Mouse (Mus musculus) hindbrain, postnatal 0 days (tissue): ENCODE results near the gene Haus7. TPM values are rescaled to one million over a fixed set of nuclear protein-coding genes. Genes with fewer than 3 reads are reported as not detected.
"Not testable (repeated sequence)": the region's sequence is repeated elsewhere in the genome, so short reads cannot be mapped to it uniquely, and the experiment has no call there.

ENCODE experiments used
- ATAC-seq: fragments of 200-750 bp; cut with Nextera tagmentation; 2 replicates; pipeline ENCODE4 v1.8.0; 2017; ENCODE audit warnings: mild to moderate bottlenecking, moderate TSS enrichment, moderate library complexity
- DNase-seq: peaks from one replicate; pipeline ENCODE4 v3.0.0-alpha.2; 2015; ENCODE audit warnings: low spot score
- H3K27ac ChIP-seq: fragments of 300-500 bp; sonication (generic); 2 replicates; pipeline ENCODE4 v1.5.1; 2014; ENCODE audit warnings: mild to moderate bottlenecking
- H3K27me3 ChIP-seq: fragments of 300-500 bp; sonication (generic); 2 replicates; pipeline ENCODE4 v1.6.1; 2014; ENCODE audit warnings: low read length, mixed read lengths; ENCODE audit not compliant: insufficient read depth
- H3K36me3 ChIP-seq: fragments of 300-500 bp; sonication (generic); 2 replicates; pipeline ENCODE4 v1.6.1; 2014; ENCODE audit warnings: low read length, mixed read lengths; ENCODE audit not compliant: insufficient read depth
- H3K4me1 ChIP-seq: fragments of 300-500 bp; sonication (generic); 2 replicates; pipeline ENCODE4 v1.6.1; 2014; ENCODE audit warnings: antibody characterized with exemption, low read length, mixed read lengths; ENCODE audit not compliant: insufficient read depth
- H3K4me2 ChIP-seq: fragments of 300-500 bp; sonication (generic); 2 replicates; pipeline ENCODE4 v1.6.1; 2014; ENCODE audit warnings: low read depth, mild to moderate bottlenecking, low read length, moderate library complexity, mixed read lengths
- H3K4me3 ChIP-seq: fragments of 300-500 bp; sonication (generic); 2 replicates; pipeline ENCODE4 v1.5.1; 2014; ENCODE audit warnings: low read length
- H3K9ac ChIP-seq: fragments of 300-500 bp; sonication (generic); replicated peaks from 2 replicates; pipeline ENCODE4 v1.6.1; 2014; ENCODE audit warnings: mild to moderate bottlenecking, low read length, moderate library complexity, mixed read lengths
- H3K9me3 ChIP-seq: fragments of 300-500 bp; sonication (generic); 2 replicates; pipeline ENCODE4 v1.6.1; 2016; ENCODE audit warnings: low read length, mixed read lengths
- CTCF ChIP-seq: IDR thresholded peaks from 2 replicates; pipeline ENCODE4 v1.5.1; 2016; ENCODE audit warnings: antibody characterized with exemption, control low read depth, low read depth
- WGBS: fragments of 180-500 bp; shearing (Covaris S2); extraction: QIAGEN DNeasy Blood & Tissue Kit; methylation state at CpG from one replicate; pipeline ENCODE4 v1.1.7; 2014; 5-methylcytosine and 5-hydroxymethylcytosine counted together
- polyA plus RNA-seq: library from polyadenylated mRNA; unstranded; fragments of >200 nt; fragmentation: Nextera tagmentation; extraction: Ambion mirVana; gene quantifications from 2 replicates; pipeline ENCODE4 v1.2.1, GENCODE M21; 2015
- total RNA-seq: library from RNA; depleted of rRNA; stranded (reverse); fragments of >200 nt; gene quantifications from 2 replicates; pipeline ENCODE4 v1.2.3, GENCODE M21; 2014

Haus7 gene
- total and polyA plus RNA-seq, 2 experiments from 2014 or later, result 33.5 to 62.8 TPM

DNA sequence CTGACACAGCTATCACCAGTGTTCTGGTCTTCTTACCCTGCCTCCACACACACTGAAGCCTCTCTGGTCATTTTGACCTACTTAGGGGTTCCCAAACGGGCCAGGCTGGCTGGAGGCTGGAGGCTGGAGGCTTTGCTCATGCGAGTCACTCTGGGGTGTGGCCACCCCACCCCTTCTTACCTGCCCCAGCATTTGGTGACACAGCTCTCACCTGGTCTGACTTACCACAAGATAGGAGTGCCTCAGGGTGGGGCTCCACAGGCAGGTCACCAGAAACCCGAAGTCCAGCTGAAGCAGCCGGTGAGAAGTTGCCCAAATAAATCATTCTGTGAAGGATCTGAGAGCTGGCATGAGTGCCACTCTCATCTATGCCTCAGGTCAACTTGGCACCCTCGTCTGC is 26.0 kb downstream of the Haus7 start:
- TF ChIP-seq CTCF, result no peak
- Histone ChIP-seq H3K9ac (no peak overlapping the region), H3K27me3 (no peaks in the 10 kb centered on the region), H3K4me3 (no peak overlapping the region), H3K36me3 (no peaks in the 10 kb centered on the region), H3K4me2 (no peak overlapping the region), H3K9me3 (no peaks in the 10 kb centered on the region), H3K27ac (no peak overlapping the region), H3K4me1 (no peaks in the 10 kb centered on the region)
- no peak for ATAC-seq
- no peak for DNase-seq
- 80% methylated on average over 5 of the region's 5 CpGs for WGBS

DNA sequence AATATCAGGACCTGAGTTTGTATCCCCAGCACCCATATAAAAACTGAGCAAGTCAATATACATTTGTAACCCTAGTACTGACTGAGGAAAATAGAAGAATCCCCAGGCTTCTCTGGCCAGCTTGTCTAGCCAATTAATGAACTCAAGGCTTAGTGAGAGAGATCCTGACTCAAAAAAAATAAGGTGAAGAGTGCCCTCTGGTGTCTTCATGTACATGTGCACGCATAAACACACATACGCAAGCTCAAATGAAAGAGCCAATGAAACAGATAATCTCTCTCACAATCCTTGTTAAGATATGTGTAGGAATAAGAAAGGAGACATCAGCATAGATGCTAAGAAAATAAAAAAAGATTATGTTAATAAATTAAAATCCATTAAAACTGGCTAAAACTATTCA is 28.8 kb downstream of the Haus7 start:
- peak; percentile 54 for DNase-seq
- H3K9ac ChIP-seq, result no peak overlapping the region
- no peaks in the 10 kb centered on the region for H3K9me3 ChIP-seq
- no peaks in the 10 kb centered on the region for H3K4me1 ChIP-seq
- no peak overlapping the region for H3K27ac ChIP-seq
- ATAC-seq, result no peak
- WGBS, result 87% methylated on average over 2 of the region's 2 CpGs
- TF ChIP-seq CTCF, result 0 out of 2 replicates have a peak, but pooled peaks have one; percentile 32
- no peak overlapping the region for H3K4me2 ChIP-seq
- no peaks in the 10 kb centered on the region for H3K36me3 ChIP-seq
- H3K4me3 ChIP-seq, result no peak overlapping the region
- no peaks in the 10 kb centered on the region for H3K27me3 ChIP-seq

DNA sequence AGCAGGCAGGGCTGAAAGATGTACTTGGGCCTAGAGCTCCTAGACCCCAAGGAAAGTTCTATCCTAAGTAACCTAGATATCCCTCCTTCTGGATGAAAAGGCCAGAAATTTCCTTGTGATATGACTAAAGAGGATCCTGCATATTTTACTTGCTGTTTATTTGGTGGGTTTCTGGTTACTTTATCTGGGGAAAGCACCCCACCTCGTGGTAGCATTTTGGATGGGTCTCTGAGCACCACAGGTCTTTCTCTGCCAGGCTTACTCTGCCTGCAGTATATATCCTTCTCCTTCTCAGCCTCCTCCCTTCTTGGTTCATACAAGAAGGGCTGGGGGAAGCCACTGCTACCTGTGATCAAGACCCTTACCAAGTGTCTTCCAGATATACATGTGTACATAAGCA is 46.1 kb downstream of the Haus7 start:
- H3K36me3 ChIP-seq, result no peaks in the 10 kb centered on the region
- no peaks in the 10 kb centered on the region for H3K27me3 ChIP-seq
- H3K4me3 ChIP-seq, result no peak overlapping the region
- no peaks in the 10 kb centered on the region for H3K4me1 ChIP-seq
- no peak overlapping the region for H3K4me2 ChIP-seq
- no peak overlapping the region for H3K9ac ChIP-seq
- peak; percentile 18; the same call in 1 of the 2 replicates for TF ChIP-seq CTCF
- DNase-seq (peak; percentile 32), ATAC-seq (peak; percentile 49; the same call in 1 of the 2 replicates)
- WGBS, result 37% methylated on average over 1 of the region's 1 CpGs
- no peaks in the 10 kb centered on the region for H3K9me3 ChIP-seq
- no peak overlapping the region for H3K27ac ChIP-seq

DNA sequence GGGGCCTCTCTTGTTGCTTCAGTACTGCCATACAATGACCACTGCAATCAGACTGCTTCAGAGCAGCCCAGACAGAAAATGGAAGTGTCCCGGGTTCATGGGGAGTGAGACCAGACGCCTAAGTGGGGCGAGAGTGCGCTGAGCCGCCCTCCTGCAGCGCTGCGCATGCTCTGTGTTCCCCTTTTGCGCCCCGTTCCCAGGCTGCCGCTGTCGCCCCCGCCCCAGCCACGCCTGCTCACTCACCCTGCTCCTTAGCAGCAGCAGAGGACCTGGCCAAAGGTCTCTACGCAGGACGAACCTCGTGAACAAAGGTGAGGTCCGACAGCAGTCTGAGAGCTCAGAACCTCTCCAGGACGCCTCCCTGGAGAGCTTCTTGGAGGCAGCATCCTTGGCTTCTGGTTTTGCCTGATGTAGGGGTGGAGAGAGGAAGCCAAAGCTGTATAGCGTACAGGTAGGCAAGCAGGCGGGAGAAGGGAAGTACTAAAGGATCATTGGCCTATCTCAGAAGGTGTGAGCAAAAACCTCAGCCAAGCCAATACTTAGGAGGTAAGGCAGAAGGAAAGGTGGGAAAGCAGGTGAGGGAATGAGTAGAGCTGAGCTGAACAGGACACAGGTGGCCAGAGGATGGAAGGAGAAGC is 47.8 kb downstream of the Haus7 start, which contains the start of gene Zfp92:
TSS of gene Zfp92 (plus strand) at position 217 of the 638 bp plus-strand sequence.
- Histone ChIP-seq H3K4me1 (no peaks in the 10 kb centered on the region), H3K4me2 (peak within 1 kb of the TSS; percentile 51), H3K4me3 (peak within 1 kb of the TSS; percentile 37), H3K9me3 (no peaks in the 10 kb centered on the region), H3K27ac (no peak within 1 kb of the TSS), H3K9ac (peak within 1 kb of the TSS; percentile 40; the same call in 1 of the 2 replicates), H3K27me3 (no peaks in the 10 kb centered on the region), H3K36me3 (no peaks in the 10 kb centered on the region)
- no peak for TF ChIP-seq CTCF
- 22% methylated on average over 20 of the region's 20 CpGs for WGBS
- peak; percentile 53; the same call in 1 of the 2 replicates for ATAC-seq
- peak; percentile 10 for DNase-seq

DNA sequence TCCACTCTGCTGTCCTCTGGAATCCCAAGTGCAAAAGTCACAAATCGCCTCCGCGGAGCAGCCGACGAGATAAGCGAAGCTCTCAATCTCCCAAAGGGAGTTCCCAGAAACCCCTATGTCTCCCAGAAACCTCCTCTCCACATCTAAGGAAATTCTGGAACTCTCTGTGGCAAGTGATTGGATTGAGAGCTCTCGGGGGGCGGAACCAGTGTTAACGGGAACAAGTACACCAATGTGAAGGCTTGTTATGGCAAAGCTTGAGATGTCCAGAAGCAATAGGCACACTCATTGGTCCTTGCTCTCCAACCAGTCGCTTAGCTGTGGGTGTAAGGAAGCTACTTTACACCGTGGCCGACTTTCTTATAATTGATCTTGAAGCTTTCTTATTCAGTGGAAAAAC is 57.2 kb downstream of the Haus7 start:
- H3K27ac ChIP-seq, result no peak overlapping the region
- no peak overlapping the region for H3K9ac ChIP-seq
- 92% methylated on average over 12 of the region's 12 CpGs for WGBS
- ATAC-seq (no peak), DNase-seq (no peak)
- no peak for TF ChIP-seq CTCF
- H3K9me3 ChIP-seq, result no peaks in the 10 kb centered on the region
- H3K4me3 ChIP-seq, result no peak overlapping the region
- H3K4me1 ChIP-seq, result no peaks in the 10 kb centered on the region
- no peak overlapping the region for H3K4me2 ChIP-seq
- no peaks in the 10 kb centered on the region for H3K27me3 ChIP-seq
- H3K36me3 ChIP-seq, result no peaks in the 10 kb centered on the region

DNA sequence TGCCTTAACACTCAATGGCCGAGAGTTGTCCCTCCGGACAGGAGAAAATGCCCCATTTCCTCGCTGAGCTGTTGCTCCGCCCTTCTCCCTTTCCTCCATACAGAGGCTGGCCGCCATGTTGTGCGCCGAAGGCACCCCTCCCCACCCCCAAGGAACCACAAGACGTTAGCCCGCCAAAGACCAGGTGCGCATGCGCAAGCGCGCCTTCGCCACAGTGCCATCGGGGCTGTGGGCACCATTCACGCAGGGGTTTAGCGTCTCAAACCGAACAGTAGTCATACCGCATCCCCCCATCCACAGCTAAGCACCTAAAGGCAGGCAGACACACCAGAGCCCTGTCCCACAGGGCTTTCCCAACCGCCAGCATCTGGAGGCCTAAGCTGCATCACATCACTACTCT is 57.9 kb downstream of the Haus7 start:
- Histone ChIP-seq H3K9me3 (no peaks in the 10 kb centered on the region), H3K4me3 (no peak overlapping the region), H3K36me3 (no peaks in the 10 kb centered on the region), H3K4me1 (no peaks in the 10 kb centered on the region), H3K9ac (no peak overlapping the region), H3K27me3 (no peaks in the 10 kb centered on the region), H3K27ac (no peak overlapping the region), H3K4me2 (no peak overlapping the region)
- ATAC-seq (no peak), DNase-seq (no peak)
- TF ChIP-seq CTCF, result no peak
- WGBS, result 90% methylated on average over 20 of the region's 20 CpGs

DNA sequence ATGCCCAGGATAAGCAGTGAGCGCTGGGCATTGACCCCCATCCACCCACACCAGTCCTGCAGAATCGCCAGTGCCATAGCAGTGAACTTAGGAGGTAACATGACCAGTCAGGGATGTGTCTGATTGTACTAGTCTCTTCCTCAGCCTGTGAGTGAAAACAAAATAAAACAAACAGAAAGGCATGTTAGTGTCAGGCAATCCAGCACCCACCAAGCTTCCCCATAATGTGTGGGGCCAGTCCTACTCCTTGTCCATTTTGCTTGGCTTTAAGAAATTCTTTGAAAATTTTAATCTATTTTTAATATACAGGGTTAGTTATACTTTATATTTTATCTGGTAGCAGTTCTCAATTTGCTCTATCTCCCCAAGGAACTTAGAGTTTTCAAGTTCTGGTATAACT is 60.2 kb downstream of the Haus7 start, which contains the start of gene Gm18336:
TSS of gene Gm18336 (minus strand) at position 101 of the 400 bp plus-strand sequence.
- not testable (repeated sequence) for H3K9ac ChIP-seq, H3K27ac ChIP-seq, H3K4me3 ChIP-seq, H3K4me2 ChIP-seq, H3K36me3 ChIP-seq, DNase-seq, H3K9me3 ChIP-seq, ATAC-seq, H3K4me1 ChIP-seq, H3K27me3 ChIP-seq
- 71% methylated on average over 2 of the region's 2 CpGs for WGBS
